Mouse (Mus musculus): ENCODE data around the gene Grb10. TPM values are rescaled to one million over a fixed set of nuclear protein-coding genes. Genes with fewer than 3 reads are reported as not detected.

Gene Grb10
- polyA plus RNA-seq, 1 experiment = not detected

DNA sequence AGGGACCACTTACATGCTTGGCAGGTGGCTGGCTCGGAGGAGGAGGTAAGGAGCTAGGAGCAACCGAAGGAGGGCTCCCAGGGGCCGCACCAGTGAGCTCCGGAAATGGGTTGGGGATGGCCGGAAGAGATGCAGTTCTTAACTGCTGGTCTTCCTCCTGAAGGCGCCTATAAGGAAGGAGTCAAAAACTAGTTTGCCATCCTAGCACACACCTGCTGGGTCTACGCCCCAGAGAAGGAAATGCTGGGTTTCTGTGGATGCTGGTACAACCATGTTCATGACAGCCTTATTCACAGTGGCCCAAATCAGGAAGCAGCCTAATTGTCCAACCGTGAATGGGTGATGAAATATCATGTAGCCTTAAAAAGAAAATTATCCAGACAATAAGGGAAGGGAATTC, 71.0 kb downstream of the Grb10 start:
- WGBS = 91% methylated on average over 8 of the region's 8 CpGs

DNA sequence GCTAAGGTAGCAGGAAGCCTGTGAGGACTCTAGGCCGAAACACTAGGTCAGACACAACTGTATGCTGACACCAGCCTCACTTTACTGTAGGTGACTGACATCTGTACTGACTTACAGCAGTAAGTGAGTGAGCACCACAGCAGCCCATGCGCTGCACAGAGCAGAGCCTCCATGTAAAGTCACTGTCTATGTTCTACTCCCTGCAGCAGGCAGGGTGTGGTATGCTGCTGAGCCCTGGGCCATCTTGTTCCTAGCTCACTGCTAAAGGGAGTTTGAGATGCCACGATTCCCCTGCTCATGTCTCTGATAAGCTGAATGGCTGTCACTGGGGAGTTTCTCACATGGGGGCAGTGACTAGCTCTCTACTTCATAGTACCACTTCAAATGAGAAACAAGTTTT, 72.3 kb downstream of the Grb10 start:
- TF ChIP-seq POLR2A (IDR thresholded peaks at IDR 0.05; ENCODE audit: insufficient read depth, low read depth, low read length) (no peak), CTCF (IDR thresholded peaks at IDR 0.05; ENCODE audit: insufficient read depth, low read depth, low read length) (no peak)
- H3K4me3 ChIP-seq (ENCODE audit: insufficient read depth, low read depth, low read length) = no peak overlapping the region
- WGBS = 93% methylated on average over 3 of the region's 3 CpGs
- H3K27ac ChIP-seq (ENCODE audit: insufficient read depth, low read depth, low read length) = no peak overlapping the region
- H3K4me1 ChIP-seq (ENCODE audit: control insufficient read depth, insufficient read depth, low read length) = no peaks in the 10 kb centered on the region

More for the DNA sequence above, 71.0 kb downstream of the Grb10 start:
- no peak overlapping the region for H3K4me3 ChIP-seq (ENCODE audit: insufficient read depth, low read depth, low read length)
- no peak overlapping the region for H3K27ac ChIP-seq (ENCODE audit: insufficient read depth, low read depth, low read length)
- no peaks in the 10 kb centered on the region for H3K4me1 ChIP-seq (ENCODE audit: control insufficient read depth, insufficient read depth, low read length)
- TF ChIP-seq CTCF (IDR thresholded peaks at IDR 0.05; ENCODE audit: insufficient read depth, low read depth, low read length) = no peak
- no peak for TF ChIP-seq POLR2A (IDR thresholded peaks at IDR 0.05; ENCODE audit: insufficient read depth, low read depth, low read length)

DNA sequence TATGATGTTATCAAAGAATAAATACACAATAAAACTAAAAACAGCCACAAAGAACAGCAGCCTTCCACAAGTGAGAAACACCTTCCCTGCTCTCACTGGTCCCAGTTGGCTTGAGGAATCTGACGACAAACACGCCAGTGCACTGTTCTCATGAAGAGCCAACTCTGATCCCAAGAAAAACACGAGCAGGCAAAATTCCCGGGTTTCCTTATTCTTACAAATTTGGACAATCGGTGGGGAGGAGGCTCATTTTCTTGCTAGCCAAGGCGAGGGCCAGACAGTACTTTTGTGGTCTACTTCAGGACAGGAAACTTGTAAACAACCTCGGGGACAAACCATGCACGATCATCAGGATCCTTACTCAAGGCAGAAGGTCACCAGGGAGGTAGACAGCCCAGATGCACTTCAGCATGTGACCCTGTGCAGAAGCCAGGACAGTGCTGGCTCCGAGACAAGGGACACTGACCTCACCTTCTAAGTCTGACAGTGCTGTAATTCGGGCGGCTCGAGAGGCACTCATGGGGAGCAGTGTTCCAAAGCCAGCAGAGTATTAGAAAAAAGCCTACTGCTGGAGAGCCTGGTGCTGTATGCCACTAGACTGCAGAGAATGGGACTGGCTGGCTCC, 72.9 kb downstream of the Grb10 start:
- Histone ChIP-seq H3K27ac (ENCODE audit: insufficient read depth, low read depth, low read length) (no peak overlapping the region), H3K4me3 (ENCODE audit: insufficient read depth, low read depth, low read length) (no peak overlapping the region), H3K4me1 (ENCODE audit: control insufficient read depth, insufficient read depth, low read length) (peaks cover 2% of the 10 kb centered on the region; the same call in 1 of the 2 replicates)
- WGBS = 72% methylated on average over 12 of the region's 12 CpGs
- TF ChIP-seq POLR2A (IDR thresholded peaks at IDR 0.05; ENCODE audit: insufficient read depth, low read depth, low read length) (no peak), CTCF (IDR thresholded peaks at IDR 0.05; ENCODE audit: insufficient read depth, low read depth, low read length) (no peak)

DNA sequence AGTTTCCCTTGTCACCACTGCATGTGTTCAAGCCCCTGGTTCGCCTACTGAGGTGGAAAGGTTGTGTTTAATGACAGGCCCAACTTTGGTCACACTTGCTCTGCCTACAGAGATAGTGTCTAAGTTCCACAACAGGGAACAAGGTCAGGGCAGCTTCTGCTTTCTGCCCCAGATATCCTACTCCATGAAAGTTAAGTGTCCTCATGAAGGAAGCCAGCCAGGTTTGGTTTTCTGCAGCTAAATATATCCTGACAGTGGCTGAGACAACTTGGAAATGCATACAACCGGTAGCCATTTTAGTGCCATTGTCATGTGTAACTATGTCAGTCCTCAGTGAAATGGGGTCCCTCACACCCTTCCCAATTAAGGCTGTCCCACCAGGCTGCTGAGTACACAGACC, 73.8 kb downstream of the Grb10 start:
- Histone ChIP-seq H3K27ac (ENCODE audit: insufficient read depth, low read depth, low read length) (no peak overlapping the region), H3K4me3 (ENCODE audit: insufficient read depth, low read depth, low read length) (no peak overlapping the region), H3K4me1 (ENCODE audit: control insufficient read depth, insufficient read depth, low read length) (peaks cover 2% of the 10 kb centered on the region; the same call in 1 of the 2 replicates)
- WGBS = 95% methylated on average over 2 of the region's 2 CpGs
- TF ChIP-seq CTCF (IDR thresholded peaks at IDR 0.05; ENCODE audit: insufficient read depth, low read depth, low read length) (no peak), POLR2A (IDR thresholded peaks at IDR 0.05; ENCODE audit: insufficient read depth, low read depth, low read length) (no peak)

DNA sequence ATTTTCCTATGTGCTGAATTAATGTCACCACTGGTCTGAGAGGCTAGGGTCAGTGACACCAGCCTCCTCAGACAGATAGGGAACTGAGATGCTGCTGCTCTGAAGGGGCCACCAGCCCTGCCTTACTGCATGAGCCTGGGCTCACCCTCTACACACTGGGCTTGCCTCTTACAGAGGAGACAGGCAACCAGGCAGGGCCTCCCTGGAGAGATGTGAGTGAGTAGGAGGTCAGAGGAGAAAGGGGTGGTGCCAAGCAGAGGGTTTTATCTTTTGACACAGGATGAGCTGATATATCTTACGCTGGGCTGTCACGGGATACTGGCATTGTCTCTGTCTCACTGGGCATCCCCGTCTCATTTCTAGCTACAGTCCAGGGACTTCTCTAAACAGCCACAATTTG, 74.9 kb downstream of the Grb10 start:
- Histone ChIP-seq H3K27ac (ENCODE audit: insufficient read depth, low read depth, low read length) (no peak overlapping the region), H3K4me1 (ENCODE audit: control insufficient read depth, insufficient read depth, low read length) (peaks cover 2% of the 10 kb centered on the region; the same call in 1 of the 2 replicates), H3K4me3 (ENCODE audit: insufficient read depth, low read depth, low read length) (no peak overlapping the region)
- TF ChIP-seq POLR2A (IDR thresholded peaks at IDR 0.05; ENCODE audit: insufficient read depth, low read depth, low read length) = no peak
- TF ChIP-seq CTCF (IDR thresholded peaks at IDR 0.05; ENCODE audit: insufficient read depth, low read depth, low read length) = no peak
- WGBS = 94% methylated on average over 3 of the region's 3 CpGs

DNA sequence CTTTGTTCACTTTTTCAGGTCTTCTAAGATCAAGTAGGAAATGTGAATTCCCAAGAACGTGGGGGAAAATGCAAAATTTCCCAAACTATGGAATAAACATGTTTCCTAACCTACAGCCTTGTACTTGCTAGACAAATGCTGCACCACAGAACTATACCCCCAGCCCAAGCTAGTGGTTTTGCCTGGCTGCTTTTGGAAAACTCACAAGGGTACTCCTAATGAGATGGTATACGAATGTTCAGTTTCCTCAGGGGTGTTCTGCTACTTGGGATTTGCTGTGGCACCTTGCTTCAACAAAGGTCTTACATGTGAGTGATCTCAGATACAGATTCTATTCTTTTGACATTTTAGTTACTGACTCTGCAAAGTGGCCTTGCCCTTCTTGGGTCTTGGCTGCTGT, 75.4 kb downstream of the Grb10 start:
- Histone ChIP-seq H3K4me3 (ENCODE audit: insufficient read depth, low read depth, low read length) (no peak overlapping the region), H3K27ac (ENCODE audit: insufficient read depth, low read depth, low read length) (no peak overlapping the region), H3K4me1 (ENCODE audit: control insufficient read depth, insufficient read depth, low read length) (peaks cover 2% of the 10 kb centered on the region; the same call in 1 of the 2 replicates)
- 94% methylated on average over 2 of the region's 2 CpGs for WGBS
- TF ChIP-seq CTCF (IDR thresholded peaks at IDR 0.05; ENCODE audit: insufficient read depth, low read depth, low read length) (no peak), POLR2A (IDR thresholded peaks at IDR 0.05; ENCODE audit: insufficient read depth, low read depth, low read length) (no peak)

DNA sequence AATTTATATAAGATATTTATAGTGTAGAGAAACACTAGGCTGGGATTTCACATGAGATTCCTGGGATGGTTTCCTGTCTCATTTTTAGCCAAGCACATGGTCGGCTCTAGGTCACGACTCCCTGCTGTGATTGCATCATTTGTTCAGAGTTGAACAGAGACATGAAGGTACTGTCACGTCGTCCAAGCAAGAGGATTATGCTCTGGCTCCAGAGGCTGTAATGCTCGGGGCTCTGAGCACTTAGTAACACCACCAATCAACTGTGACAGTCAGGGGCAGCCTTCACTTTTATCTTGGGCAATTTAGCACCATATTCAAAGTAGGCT, 75.9 kb downstream of the Grb10 start:
- TF ChIP-seq POLR2A (IDR thresholded peaks at IDR 0.05; ENCODE audit: insufficient read depth, low read depth, low read length) (no peak), CTCF (IDR thresholded peaks at IDR 0.05; ENCODE audit: insufficient read depth, low read depth, low read length) (no peak)
- WGBS = 64% methylated on average over 5 of the region's 5 CpGs
- H3K4me3 ChIP-seq (ENCODE audit: insufficient read depth, low read depth, low read length) = no peak overlapping the region
- H3K4me1 ChIP-seq (ENCODE audit: control insufficient read depth, insufficient read depth, low read length) = peaks cover 2% of the 10 kb centered on the region; the same call in 1 of the 2 replicates
- no peak overlapping the region for H3K27ac ChIP-seq (ENCODE audit: insufficient read depth, low read depth, low read length)

DNA sequence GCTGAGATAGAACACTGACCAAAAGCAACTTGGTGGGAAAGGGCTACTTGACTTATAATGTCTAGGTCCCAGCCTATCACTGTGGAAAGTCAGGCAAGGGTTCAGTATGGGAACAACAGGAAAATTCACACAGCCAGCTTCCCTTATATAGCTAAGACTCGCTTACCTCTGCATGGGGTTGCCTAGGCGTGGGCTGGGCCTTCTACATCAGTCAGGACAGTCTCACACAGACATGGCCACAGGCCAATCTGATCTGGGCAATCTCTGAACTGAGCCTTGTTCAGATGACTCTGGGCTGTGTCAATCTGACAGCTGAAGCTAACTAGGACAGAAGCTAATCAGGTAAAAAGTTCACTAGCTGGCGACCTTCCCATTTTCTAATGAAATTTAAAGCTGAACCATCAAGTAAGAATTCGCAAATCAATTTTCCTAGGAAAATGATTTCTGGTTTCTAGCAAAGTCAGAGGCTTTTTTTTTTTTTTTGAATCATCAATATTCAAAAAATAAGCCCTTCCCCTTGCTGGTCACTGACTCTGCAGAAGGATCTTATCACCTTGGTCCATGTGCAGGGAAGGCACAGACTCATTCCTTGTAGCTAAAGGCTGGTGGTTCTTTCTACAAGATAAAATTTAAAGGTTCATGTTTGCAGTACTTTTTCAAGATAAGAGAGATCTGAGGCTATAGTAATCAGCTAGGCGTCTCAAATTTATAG, 76.4 kb downstream of the Grb10 start:
- no peak overlapping the region for H3K4me3 ChIP-seq (ENCODE audit: insufficient read depth, low read depth, low read length)
- peaks cover 2% of the 10 kb centered on the region; the same call in 1 of the 2 replicates for H3K4me1 ChIP-seq (ENCODE audit: control insufficient read depth, insufficient read depth, low read length)
- TF ChIP-seq POLR2A (IDR thresholded peaks at IDR 0.05; ENCODE audit: insufficient read depth, low read depth, low read length) (no peak), CTCF (IDR thresholded peaks at IDR 0.05; ENCODE audit: insufficient read depth, low read depth, low read length) (no peak)
- WGBS = 87% methylated on average over 5 of the region's 5 CpGs
- H3K27ac ChIP-seq (ENCODE audit: insufficient read depth, low read depth, low read length) = no peak overlapping the region

DNA sequence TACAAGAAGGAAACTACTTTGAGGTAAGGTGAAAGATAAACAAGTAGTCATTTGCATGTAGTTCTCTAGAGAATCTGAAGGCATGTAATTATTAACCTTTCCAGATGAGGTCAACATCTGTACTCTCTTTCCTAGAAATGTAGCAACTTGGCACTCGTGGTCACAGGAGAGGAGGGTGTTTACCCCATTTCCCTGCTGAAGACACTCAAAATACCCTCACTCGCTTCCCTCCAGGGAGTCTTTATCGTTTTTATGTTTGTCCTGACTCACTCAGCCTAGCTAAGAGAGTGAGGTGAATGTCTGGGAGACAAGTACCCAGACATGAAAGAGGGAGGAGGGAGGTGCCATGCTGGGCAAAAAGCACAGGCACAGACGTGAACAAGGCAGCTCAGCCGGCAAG, 77.6 kb downstream of the Grb10 start:
- H3K4me3 ChIP-seq (ENCODE audit: insufficient read depth, low read depth, low read length) = no peak overlapping the region
- WGBS = 28% methylated on average over 5 of the region's 5 CpGs
- peaks cover 2% of the 10 kb centered on the region; the same call in 1 of the 2 replicates for H3K4me1 ChIP-seq (ENCODE audit: control insufficient read depth, insufficient read depth, low read length)
- no peak for TF ChIP-seq POLR2A (IDR thresholded peaks at IDR 0.05; ENCODE audit: insufficient read depth, low read depth, low read length)
- TF ChIP-seq CTCF (IDR thresholded peaks at IDR 0.05; ENCODE audit: insufficient read depth, low read depth, low read length) = no peak
- H3K27ac ChIP-seq (ENCODE audit: insufficient read depth, low read depth, low read length) = no peak overlapping the region

Measured in olfactory bulb, adult 2 months (tissue).